Mouse (Mus musculus) liver, postnatal 0 days (tissue): ENCODE data around the gene Gfer.

Source experiments
- CTCF ChIP-seq: sonication (generic); IDR thresholded peaks from 2 replicates; pipeline ENCODE4 v1.5.1; 2016; ENCODE audit warnings: antibody characterized with exemption, low read depth
- EP300 ChIP-seq: IDR thresholded peaks from 2 replicates; pipeline ENCODE4 v1.6.1; 2016; ENCODE audit warnings: antibody characterized with exemption, low read depth, mild to moderate bottlenecking

- TF ChIP-seq CTCF, result no peak
- no peak for TF ChIP-seq EP300
Observed at GRCm38 (mm10) chr17:24687599-24687998, 8.4 kb downstream of the Gfer start.
